Mouse (Mus musculus) CH12.LX (cell line): Measurements from ENCODE around the gene Bicc1. TPM values are rescaled to one million over a fixed set of nuclear protein-coding genes. Genes with fewer than 3 reads are reported as not detected.

Experiments
- DNase-seq: peaks from one replicate; pipeline ENCODE4 v3.0.0-alpha.2; 2013; ENCODE audit errors: extremely low read depth
- H3K27ac ChIP-seq: 2 replicates; pipeline ENCODE4 v1.5.1; 2012; ENCODE audit warnings: low read depth, mild to moderate bottlenecking, control low read depth, moderate library complexity; ENCODE audit not compliant: insufficient read depth
- H3K27me3 ChIP-seq: replicated peaks from 2 replicates; pipeline ENCODE3; 2012; ENCODE audit warnings: inconsistent platforms
- H3K36me3 ChIP-seq, 2 experiments: replicated peaks in 1 of 2; 2 replicates each; pipeline versions ENCODE3 to v1.6.1; 2012; ENCODE audit warnings: inconsistent platforms in 1 of 2, low read length in 1 of 2, mild to moderate bottlenecking in 1 of 2, mixed read lengths in 1 of 2, moderate library complexity in 1 of 2; ENCODE audit not compliant: control insufficient read depth in 1 of 2, insufficient read depth in 1 of 2
- H3K4me1 ChIP-seq, 2 experiments: 2 replicates each; pipeline ENCODE4 v1.6.1; 2012; ENCODE audit warnings: inconsistent platforms in 1 of 2, moderate library complexity in 1 of 2; ENCODE audit not compliant: insufficient read depth in 2 of 2, control insufficient read depth in 1 of 2
- H3K4me2 ChIP-seq: 2 replicates; pipeline ENCODE4 v1.6.1; 2012; ENCODE audit warnings: low read depth, mild to moderate bottlenecking, control low read depth; ENCODE audit not compliant: poor library complexity, insufficient read depth, severe bottlenecking
- H3K4me3 ChIP-seq, 3 experiments: fragments of 150-350 bp in 1 of 3; sonication (generic) in 1 of 3; replicated peaks in 1 of 3; 2 replicates each; pipeline versions ENCODE3 to v1.5.1; 2011 to 2012; ENCODE audit warnings: low read depth in 2 of 3, low read length in 2 of 3, mild to moderate bottlenecking in 2 of 3, moderate library complexity in 2 of 3, control low read depth in 1 of 3, improper control_type of control experiment in 1 of 3, inconsistent platforms in 1 of 3, mixed read lengths in 1 of 3; ENCODE audit not compliant: poor library complexity in 1 of 3
- H3K79me2 ChIP-seq: replicated peaks from 2 replicates; pipeline ENCODE4 v1.6.1; 2012; ENCODE audit warnings: mild to moderate bottlenecking, moderate library complexity; ENCODE audit not compliant: control insufficient read depth, poor library complexity, insufficient read depth, severe bottlenecking; ENCODE audit errors: extremely low read depth
- H3K9ac ChIP-seq: 2 replicates; pipeline ENCODE4 v1.6.1; 2012; ENCODE audit warnings: low read depth, mild to moderate bottlenecking, control low read depth, moderate library complexity; ENCODE audit not compliant: insufficient read depth
- H3K9me3 ChIP-seq: replicated peaks from 2 replicates; pipeline ENCODE3; 2012; ENCODE audit warnings: low read length, inconsistent platforms, mixed read lengths
- CTCF ChIP-seq, 2 experiments: IDR thresholded peaks in 1 of 2; conservative IDR thresholded peaks in 1 of 2; 2 replicates each; pipeline ENCODE4 v1.5.1; 2011 to 2012; ENCODE audit warnings: low read depth in 2 of 2, low read length in 2 of 2, improper control_type of control experiment in 1 of 2, inconsistent platforms in 1 of 2, mild to moderate bottlenecking in 1 of 2, moderate library complexity in 1 of 2
- E2F4 ChIP-seq: IDR thresholded peaks from 2 replicates; pipeline ENCODE4 v1.6.1; 2011; ENCODE audit warnings: low read depth, low read length, improper control_type of control experiment; ENCODE audit not compliant: insufficient replicate concordance
- EP300 ChIP-seq: IDR thresholded peaks from 2 replicates; pipeline ENCODE4 v1.6.1; 2011; ENCODE audit warnings: low read length, improper control_type of control experiment
- GABPA ChIP-seq: IDR thresholded peaks from 2 replicates; pipeline ENCODE4 v1.6.1; 2012; ENCODE audit warnings: low read depth, low read length, improper control_type of control experiment, inconsistent platforms; ENCODE audit not compliant: insufficient replicate concordance
- JUND ChIP-seq: conservative IDR thresholded peaks from 2 replicates; pipeline ENCODE4 v1.6.1; 2011; ENCODE audit warnings: low read depth, low read length, improper control_type of control experiment
- MAFK ChIP-seq: IDR thresholded peaks from 2 replicates; pipeline ENCODE4 v1.6.1; 2011; ENCODE audit warnings: low read length, improper control_type of control experiment; ENCODE audit not compliant: insufficient replicate concordance
- MEF2A ChIP-seq: IDR thresholded peaks from 2 replicates; pipeline ENCODE4 v1.6.1; 2014; ENCODE audit warnings: low read depth, mild to moderate bottlenecking, inconsistent platforms, low read length, improper control_type of control experiment, borderline replicate concordance
- MXI1 ChIP-seq: IDR thresholded peaks from 2 replicates; pipeline ENCODE4 v1.6.1; 2011; ENCODE audit warnings: mild to moderate bottlenecking, low read depth, low read length, improper control_type of control experiment
- NELFE ChIP-seq: IDR thresholded peaks from 2 replicates; pipeline ENCODE4 v1.6.1; 2011; ENCODE audit warnings: low read depth, low read length, improper control_type of control experiment
- POLR2A ChIP-seq: IDR thresholded peaks from 2 replicates; pipeline ENCODE4 v1.6.1; 2011; ENCODE audit warnings: low read depth, mild to moderate bottlenecking, improper control_type of control experiment, low read length
- SIN3A ChIP-seq: IDR thresholded peaks from 2 replicates; pipeline ENCODE4 v1.6.1; 2012; ENCODE audit warnings: low read length, improper control_type of control experiment, inconsistent platforms
- TCF12 ChIP-seq: IDR thresholded peaks from 2 replicates; pipeline ENCODE4 v1.6.1; 2014; ENCODE audit warnings: low read depth, mild to moderate bottlenecking, inconsistent platforms, low read length, improper control_type of control experiment
- UBTF ChIP-seq: IDR thresholded peaks from 2 replicates; pipeline ENCODE4 v1.6.1; 2012; ENCODE audit warnings: low read depth, mild to moderate bottlenecking, inconsistent platforms, low read length, improper control_type of control experiment, moderate library complexity
- ZMIZ1 ChIP-seq: IDR thresholded peaks from 2 replicates; pipeline ENCODE4 v1.6.1; 2012; ENCODE audit warnings: low read depth, mild to moderate bottlenecking, inconsistent platforms, low read length, improper control_type of control experiment
- dilution Hi-C: fragments of 300-500 bp; cut with MboI; formaldehyde crosslinking; loops from 2 replicates; pipeline ENCODE4 v1.14.3; 2020; ENCODE audit warnings: low sequenced_read_pairs; ENCODE audit not compliant: extremely low pct_unique_long_range_greater_than_20kb, extremely low pct_ligation_motif_present
- in situ Hi-C: fragments of 300-500 bp; cut with MboI; formaldehyde crosslinking; loops from 3 replicates; pipeline ENCODE4 v1.14.3; 2019; ENCODE audit warnings: low sequenced_read_pairs, low pct_ligation_motif_present, low pct_unique_long_range_greater_than_20kb, mixed read lengths
- polyA plus RNA-seq: library from polyadenylated mRNA; unstranded; fragments of >175 nt; gene quantifications from 2 replicates; pipeline ENCODE4 v1.2.1, GENCODE M21; 2012; ENCODE audit warnings: low read depth; ENCODE audit not compliant: insufficient read length
- total RNA-seq, 2 experiments: library from RNA; depleted of rRNA; stranded (reverse); fragments of 300-350 nt in 1 of 2; fragments of >200 nt in 1 of 2; gene quantifications; 2 replicates each; pipeline ENCODE4 v1.2.3; 2012 to 2014

The Bicc1 gene
- total and polyA plus RNA-seq, 3 experiments, result not detected

DNA sequence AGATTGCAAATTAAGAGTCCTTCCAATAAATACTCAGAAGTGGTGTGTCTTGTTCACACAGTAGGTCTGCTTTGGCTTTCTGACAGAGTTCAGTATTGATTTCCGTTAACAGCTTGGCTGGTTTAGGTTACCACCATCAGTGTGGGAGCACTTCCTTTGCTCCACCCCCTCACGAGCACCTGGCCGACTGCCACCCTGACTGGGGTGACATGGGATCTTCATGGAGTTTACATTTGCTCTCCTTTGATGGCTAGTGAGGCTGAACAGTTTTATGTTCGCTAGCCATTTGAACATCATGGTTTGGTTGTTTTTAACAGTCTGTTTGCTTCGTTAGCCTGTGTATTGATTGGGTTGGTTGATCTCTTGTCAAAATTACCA is 206.7 kb downstream of the Bicc1 start:
- H3K27me3 ChIP-seq, result no peaks in the 10 kb centered on the region
- in situ Hi-C loops, result loop anchor here (25.0 kb wide), 1 partner anchor 640 kb away; no protein-coding TSS in a partner anchor

DNA sequence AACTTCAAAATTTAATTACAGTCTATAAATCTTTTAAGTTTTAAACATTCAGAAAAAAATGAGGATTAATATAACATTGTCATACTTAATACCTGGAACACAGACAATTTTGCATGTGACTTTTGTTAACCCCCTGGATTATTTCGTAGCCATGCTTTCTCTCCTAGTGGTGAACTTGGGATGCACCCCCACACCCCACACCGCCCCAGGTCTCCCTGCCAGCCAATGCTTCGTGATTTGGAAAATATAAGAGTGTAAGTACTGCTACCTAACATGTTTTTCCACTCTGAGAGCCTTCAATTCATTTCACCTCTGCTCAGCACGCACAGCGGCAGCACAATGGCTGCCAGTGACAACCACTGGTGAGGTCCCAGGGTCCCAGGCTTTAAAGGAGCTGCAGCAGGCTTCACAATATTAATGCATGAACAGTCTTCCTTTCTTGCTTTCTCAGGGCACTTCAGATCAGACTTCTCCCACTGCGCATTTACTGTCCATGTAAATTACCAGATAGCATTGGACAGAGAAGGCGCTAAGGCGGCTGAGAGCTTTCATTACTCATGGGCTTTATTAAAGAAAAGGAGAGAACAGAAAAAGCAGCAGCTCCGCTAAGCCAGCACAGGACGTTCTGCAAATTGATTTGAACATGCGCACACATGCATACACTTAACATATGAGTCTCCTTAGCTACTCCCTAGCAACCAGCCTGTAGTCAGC is 207.3 kb downstream of the Bicc1 start:
- dilution Hi-C loops, result no loop called here
- TF ChIP-seq MXI1 (no peak), JUND (no peak), E2F4 (no peak), CTCF (conservative IDR thresholded peaks at IDR 0.05 in 1 of 2, IDR thresholded peaks at IDR 0.05 in 1 of 2; ENCODE audit: low read depth in 2 of 2, low read length in 2 of 2) (no peak), POLR2A (no peak), SIN3A (no peak), GABPA (no peak), NELFE (no peak), ZMIZ1 (no peak), MEF2A (no peak), UBTF (no peak), EP300 (no peak)
- Histone ChIP-seq H3K4me1 (no peaks in the 10 kb centered on the region), H3K36me3 (no peaks in the 10 kb centered on the region), H3K4me3 (no peak overlapping the region), H3K27ac (no peak overlapping the region), H3K9me3 (peaks cover 60% of the 10 kb centered on the region), H3K27me3 (no peaks in the 10 kb centered on the region), H3K9ac (no peak overlapping the region), H3K79me2 (no peaks in the 10 kb centered on the region), H3K4me2 (no peak overlapping the region)
- no peak for DNase-seq
- in situ Hi-C loops, result loop anchor here (25.0 kb wide), 1 partner anchor 640 kb away; no protein-coding TSS in a partner anchor

More for the DNA sequence above, 206.7 kb downstream of the Bicc1 start:
- H3K4me3 ChIP-seq, result no peak overlapping the region
- no peaks in the 10 kb centered on the region for H3K79me2 ChIP-seq
- peaks cover 61% of the 10 kb centered on the region for H3K9me3 ChIP-seq
- no peak overlapping the region for H3K27ac ChIP-seq
- no peak overlapping the region for H3K4me2 ChIP-seq
- no peak for DNase-seq
- dilution Hi-C loops, result no loop called here
- no peak overlapping the region for H3K9ac ChIP-seq
- no peak for TF ChIP-seq TCF12
- TF ChIP-seq POLR2A, result no peak
- no peak for TF ChIP-seq MAFK
- TF ChIP-seq EP300, result no peak
- TF ChIP-seq UBTF, result no peak
- no peaks in the 10 kb centered on the region for H3K36me3 ChIP-seq
- H3K4me1 ChIP-seq, result no peaks in the 10 kb centered on the region
